Mouse (Mus musculus) skeletal muscle tissue, adult 2 months (tissue): ENCODE data around the gene Rxfp4.
A peak's percentile ranks its signal among the peaks of the same experiment; 100 is the strongest.
"Not testable (repeated sequence)": the region's sequence is repeated elsewhere in the genome, so short reads cannot be mapped to it uniquely, and the experiment has no call there.

Source experiments
- DNase-seq: peaks from one replicate; pipeline ENCODE4 v3.0.0-alpha.2; 2012; ENCODE audit warnings: low read depth, low spot score

The Rxfp4 gene

GRCm38 (mm10) chr3:88614418-88614817 is 38.5 kb downstream of the Rxfp4 start:
- DNase-seq = no peak

- DNase-seq = no peak
Measured at GRCm38 (mm10) chr3:88609066-88609465, 43.9 kb downstream of the Rxfp4 start.

- no peak for DNase-seq
Measured at GRCm38 (mm10) chr3:88607758-88608138, 45.2 kb downstream of the Rxfp4 start.

GRCm38 (mm10) chr3:88607065-88607757 is 45.7 kb downstream of the Rxfp4 start:
- peak; percentile 80 for DNase-seq

GRCm38 (mm10) chr3:88605666-88606065 is 47.3 kb downstream of the Rxfp4 start, which contains the start of gene Arhgef2:
TSS of gene Arhgef2 (plus strand) at chr3:88605966.
- not testable (repeated sequence) for DNase-seq

GRCm38 (mm10) chr3:88604863-88605262 is 48.1 kb downstream of the Rxfp4 start:
- no peak for DNase-seq

- DNase-seq = no peak
Measured at GRCm38 (mm10) chr3:88603714-88604161, 49.2 kb downstream of the Rxfp4 start.

- no peak for DNase-seq
Measured at GRCm38 (mm10) chr3:88602466-88602865, 50.5 kb downstream of the Rxfp4 start.
